Mouse (Mus musculus): ENCODE results near the gene Dusp10.

Gene Dusp10

DNA sequence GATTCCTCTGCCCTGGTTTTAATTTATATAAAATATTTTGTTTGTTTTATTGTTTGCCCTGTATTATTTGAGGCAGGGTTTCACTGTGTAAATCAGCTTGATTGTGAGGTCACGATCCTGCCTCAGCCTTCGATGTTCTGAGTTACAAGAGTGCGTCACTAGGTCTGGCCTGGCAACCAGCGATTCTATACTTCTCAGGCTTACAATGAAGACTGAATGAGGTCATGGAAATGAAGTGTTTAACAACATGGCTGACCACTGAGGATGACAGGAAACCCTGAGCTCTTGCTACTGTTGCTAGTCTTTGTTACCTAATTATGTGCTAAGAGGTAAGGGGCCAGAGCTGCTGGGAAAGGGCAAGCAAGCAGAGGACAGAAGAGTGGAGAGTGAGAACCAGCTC lies at the start of gene Dusp10:
Gene Dusp10 (plus strand): TSS at position 197 of the 400 bp plus-strand sequence.
- no peak for TF ChIP-seq GATA4 (IDR thresholded peaks at IDR 0.05; ENCODE audit: insufficient replicate concordance, low read length)

DNA sequence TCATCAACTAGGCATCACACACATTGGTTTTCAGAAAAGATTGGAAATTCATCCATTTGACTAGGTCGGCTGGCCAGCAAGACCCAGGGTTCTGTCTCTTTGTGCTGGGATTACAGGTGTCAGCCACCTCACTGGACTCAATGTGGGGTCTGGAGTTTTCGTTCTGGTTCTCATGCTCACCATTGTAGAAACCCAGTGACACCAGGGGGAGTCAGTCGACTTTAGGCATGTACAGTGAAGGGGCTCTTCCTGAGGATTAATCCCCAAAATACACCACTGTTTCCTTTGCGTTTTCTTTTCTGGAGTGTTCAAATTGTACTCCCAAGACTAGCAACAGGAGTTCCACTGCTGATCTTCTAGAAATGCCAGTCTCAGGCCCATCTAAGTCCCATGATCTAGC lies 47.8 kb upstream of the Dusp10 start:
- TF ChIP-seq GATA4 (IDR thresholded peaks at IDR 0.05; ENCODE audit: insufficient replicate concordance, low read length), result no peak

DNA sequence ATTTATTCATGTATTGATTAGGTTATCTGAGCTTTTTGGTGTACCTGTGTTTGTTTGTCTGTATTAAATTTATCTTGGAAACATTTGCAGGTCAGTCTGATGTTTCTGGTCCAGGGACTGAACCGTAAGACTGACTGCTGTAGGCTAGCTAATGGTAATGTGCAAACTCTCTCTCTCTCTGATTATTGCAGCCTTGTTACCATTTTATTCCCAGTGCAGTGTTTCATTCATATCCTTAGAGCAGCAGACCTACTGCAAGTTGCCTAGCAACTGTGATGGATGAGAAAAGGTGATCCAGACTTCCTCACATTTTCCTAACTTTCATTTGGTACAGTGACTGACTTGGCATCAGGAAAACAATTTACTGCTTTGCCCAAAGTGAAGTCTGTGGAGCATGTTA lies 43.8 kb upstream of the Dusp10 start:
- no peak for TF ChIP-seq GATA4 (IDR thresholded peaks at IDR 0.05; ENCODE audit: insufficient replicate concordance, low read length)

DNA sequence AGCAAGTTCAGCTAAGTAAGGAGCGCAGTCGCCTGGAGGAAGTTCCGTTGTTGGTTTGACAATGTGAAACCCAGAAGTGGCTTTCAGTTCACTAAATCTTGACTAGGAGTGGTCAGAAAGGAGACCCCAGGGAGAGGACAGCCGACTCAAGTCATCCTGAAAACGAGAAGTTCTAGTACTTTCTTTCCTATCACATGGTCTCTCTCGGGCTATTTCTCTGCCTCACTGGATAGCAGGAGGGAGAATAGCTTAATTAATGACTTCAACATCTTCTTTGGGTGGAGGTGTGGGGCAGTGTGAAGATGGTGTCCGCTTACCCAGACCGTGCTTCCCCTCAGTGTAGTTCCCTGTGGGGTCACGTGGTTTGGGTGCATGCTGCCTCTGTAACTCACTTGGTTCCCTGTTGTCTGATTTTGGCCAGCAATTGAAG lies 33.3 kb upstream of the Dusp10 start:
- no peak for TF ChIP-seq GATA4 (IDR thresholded peaks at IDR 0.05; ENCODE audit: insufficient replicate concordance, low read length)

DNA sequence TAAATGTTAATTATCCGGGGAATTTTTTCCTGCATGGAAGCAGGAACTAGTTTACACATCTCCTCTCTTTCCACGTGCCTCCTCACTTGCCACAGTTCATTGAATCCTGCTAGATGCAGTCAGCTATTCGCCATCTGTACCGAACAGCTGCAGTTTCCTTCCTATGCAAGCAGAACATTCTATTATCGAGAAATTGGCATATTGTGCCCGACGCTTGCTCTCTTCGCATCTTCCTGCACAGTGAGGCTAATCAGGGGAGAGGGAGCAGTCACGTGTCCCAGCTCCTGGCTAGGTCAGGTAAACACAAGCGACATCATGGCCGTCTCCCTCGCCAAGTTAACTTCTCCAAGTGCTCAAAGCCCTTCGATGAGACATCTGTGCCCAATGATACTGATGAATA lies 31.0 kb upstream of the Dusp10 start:
- TF ChIP-seq GATA4 (IDR thresholded peaks at IDR 0.05; ENCODE audit: insufficient replicate concordance, low read length), result no peak

DNA sequence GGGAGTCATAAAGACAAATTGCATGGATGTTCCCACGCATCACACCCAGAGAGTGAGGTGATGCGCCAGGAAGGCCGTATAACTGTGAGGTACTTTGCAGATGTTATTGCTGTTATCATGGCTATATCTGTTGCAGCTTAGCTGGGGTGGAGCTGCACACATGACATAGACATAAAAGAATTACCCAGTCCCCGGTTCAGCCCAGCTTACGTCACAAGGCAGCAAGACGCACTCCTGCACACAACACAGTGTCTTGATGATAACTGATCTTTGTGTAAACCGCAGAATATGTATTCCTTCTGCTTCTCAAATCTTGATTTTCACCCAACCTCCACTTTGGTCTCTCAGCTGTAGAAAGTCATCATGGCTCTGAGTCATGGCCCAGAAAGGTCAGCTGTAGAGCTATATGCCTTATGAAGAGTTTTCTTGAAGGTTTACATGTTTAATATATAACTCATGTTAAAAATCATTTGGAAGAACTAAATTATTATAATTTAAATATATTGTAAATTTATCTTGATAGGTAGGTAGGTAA lies 25.3 kb upstream of the Dusp10 start:
- TF ChIP-seq GATA4 (IDR thresholded peaks at IDR 0.05; ENCODE audit: insufficient replicate concordance, low read length), result no peak

DNA sequence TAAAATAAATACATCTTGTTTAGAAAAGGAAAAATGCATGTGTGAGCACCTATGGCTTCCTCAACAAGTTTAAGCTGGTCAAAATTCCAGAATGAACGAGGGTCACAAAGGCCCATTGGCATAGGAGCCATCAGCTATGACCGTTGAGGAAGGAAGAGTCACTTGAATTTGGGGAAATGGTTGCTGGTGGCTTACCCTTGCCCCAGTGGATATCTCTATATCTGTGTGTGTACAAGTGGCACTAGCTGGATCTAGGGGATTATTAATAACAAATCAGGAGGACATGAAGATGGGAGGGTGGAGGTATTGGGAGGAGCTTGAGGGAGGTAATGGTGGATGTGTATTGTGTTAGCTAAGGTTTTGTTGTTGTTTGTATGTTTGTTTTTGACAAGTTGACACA lies 21.2 kb upstream of the Dusp10 start:
- TF ChIP-seq GATA4 (IDR thresholded peaks at IDR 0.05; ENCODE audit: insufficient replicate concordance, low read length), result no peak

DNA sequence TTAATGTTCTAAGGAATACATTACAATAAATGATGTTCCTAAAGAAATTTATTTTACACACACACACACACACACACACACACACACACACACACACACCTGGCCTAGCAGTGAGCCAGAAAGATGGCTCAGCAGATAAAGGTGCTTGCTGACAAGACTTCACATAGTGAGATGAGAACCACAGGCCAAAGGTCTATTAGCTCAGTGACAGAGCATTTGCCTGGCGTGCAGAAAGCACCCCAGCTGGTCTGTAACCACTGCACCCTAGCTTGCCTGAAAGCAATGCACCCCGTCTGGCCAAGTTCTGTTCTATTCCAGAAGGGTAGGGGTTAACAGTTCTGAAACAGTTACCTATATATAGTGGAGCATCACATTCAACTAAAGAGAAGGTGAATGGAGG lies 15.9 kb upstream of the Dusp10 start:
- TF ChIP-seq GATA4 (IDR thresholded peaks at IDR 0.05; ENCODE audit: insufficient replicate concordance, low read length), result no peak

DNA sequence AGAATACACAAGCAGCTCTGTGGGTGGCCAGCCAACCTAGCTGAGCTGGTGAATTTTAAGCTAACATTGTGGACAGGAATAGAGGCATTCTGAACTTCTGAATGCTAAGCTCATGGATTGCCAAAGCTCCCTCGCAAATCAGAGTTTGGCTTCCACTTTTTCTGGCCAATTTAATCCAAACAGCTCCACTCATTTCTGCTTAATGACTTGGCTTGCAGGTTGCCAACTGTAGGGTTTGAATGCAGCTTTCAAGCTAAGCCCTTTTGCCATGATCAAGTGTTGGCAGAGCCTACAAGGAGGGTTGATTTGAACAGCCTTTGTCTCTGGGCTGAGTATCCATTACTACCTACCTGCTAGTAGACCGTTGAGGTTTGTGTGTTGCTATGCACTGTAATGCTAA lies 10.6 kb upstream of the Dusp10 start:
- no peak for TF ChIP-seq GATA4 (IDR thresholded peaks at IDR 0.05; ENCODE audit: insufficient replicate concordance, low read length)

DNA sequence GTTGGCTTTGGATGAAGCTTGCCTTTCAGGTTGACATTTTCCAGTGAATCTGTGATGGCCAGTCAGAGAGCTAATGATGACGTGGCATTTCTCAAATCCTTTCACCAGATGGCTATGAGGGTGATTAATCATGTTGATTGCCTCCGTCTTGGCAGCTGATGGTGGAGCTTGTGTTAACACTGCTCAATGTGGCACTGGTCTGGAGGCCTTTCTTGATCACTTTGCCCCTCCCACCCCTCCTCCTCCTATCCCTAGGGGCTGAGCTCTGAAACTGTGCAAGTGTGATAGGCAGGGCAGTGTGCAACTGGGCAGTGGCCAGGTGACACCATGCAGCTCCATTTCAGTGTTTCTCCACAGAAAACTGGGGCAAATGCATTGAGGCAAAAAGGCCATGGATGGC lies 8.8 kb upstream of the Dusp10 start:
- TF ChIP-seq GATA4 (IDR thresholded peaks at IDR 0.05; ENCODE audit: insufficient replicate concordance, low read length), result no peak

DNA sequence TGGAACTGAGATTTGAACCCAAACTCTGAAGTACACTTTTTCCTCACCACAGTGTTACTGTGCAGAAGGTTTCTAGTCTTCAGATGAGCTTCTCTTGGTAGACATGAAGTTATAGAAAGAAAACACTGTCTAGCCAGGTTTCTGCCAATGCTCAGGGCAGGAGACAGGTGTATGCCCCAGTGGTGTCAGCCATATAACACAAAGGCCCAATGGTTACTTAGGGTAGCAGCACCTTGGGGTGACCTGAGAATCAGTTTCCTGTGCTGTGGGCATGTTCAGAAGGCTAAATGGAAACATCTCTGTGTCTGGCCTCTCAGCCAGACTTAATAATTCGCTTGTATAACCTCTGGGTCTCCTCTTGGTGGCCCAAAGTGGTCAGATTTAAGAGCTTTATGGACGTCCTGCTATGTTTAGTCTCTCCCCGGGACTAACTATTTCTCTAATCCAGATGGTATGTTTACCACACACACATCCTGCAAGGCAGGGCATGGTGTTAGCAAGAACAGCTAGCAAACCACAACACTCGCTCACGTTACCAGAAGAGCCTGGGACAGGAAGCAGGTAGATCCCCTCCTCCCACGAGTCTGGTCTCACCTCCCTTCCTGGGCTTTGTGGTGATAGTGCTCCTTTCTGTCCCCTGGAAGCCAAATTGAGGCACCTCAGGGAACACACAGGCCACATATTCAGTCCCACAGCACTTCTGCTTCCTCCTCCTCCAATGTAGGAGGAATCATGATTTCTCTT lies 7.6 kb upstream of the Dusp10 start:
- TF ChIP-seq GATA4 (IDR thresholded peaks at IDR 0.05; ENCODE audit: insufficient replicate concordance, low read length), result no peak

DNA sequence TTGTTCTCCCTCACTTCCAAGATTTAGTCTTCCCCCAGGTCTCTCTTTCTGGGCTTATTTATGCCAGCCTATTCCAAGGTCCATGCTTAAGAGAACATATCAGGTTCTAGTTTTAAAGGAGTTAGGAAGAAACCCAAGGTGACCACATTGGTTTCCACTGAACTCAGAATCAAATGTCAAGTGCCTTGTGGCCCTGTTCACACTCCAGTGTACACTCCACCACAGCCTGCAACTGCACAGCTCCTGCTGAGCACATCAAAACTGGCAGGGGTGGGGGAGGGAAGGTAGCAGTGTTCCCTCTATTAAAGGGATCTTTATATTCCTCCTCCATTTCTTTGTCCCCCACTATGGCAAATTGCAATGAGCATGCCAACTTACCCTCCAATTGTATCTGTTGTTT lies 7.0 kb upstream of the Dusp10 start:
- TF ChIP-seq GATA4 (IDR thresholded peaks at IDR 0.05; ENCODE audit: insufficient replicate concordance, low read length), result no peak

DNA sequence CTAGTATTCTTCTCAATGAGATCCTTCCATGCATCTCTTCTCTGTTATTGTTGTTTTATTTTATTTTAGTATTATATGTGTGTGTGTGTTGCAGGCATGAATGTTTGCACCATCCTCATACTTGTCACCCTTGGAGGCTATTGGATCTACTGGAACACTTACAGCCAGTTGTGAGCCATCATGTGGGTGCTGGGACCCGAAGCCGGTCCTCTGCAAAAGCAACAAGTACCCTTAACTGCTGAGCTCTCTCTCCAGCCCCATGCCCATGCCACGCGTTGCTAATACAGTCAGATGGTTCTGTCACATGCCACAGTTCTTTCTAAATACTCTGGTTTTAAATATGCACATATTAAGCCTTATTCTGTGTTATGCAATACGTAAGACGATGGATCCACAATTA lies 1.8 kb upstream of the Dusp10 start:
- no peak for TF ChIP-seq GATA4 (IDR thresholded peaks at IDR 0.05; ENCODE audit: insufficient replicate concordance, low read length)

DNA sequence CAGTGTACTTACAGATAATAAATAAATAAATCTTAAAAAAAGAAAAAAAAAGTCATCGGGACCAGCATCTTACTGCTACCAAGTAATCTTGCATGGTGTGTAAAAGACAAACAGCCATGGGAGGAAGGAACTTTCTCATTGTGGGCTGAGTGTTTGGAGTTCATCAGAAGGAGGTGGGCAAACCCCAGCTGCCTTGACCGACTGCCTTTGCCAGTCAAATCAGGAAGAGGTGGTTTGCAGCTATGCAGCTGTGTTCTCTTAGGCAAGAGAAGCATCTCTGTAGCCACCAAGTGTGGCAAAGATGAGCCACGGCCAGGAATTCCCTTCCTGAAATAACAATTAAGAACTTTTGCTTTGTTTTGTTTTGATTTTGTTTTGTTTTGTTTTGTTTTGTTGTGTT lies 989 bp downstream of the Dusp10 start:
- no peak for TF ChIP-seq GATA4 (IDR thresholded peaks at IDR 0.05; ENCODE audit: insufficient replicate concordance, low read length)

DNA sequence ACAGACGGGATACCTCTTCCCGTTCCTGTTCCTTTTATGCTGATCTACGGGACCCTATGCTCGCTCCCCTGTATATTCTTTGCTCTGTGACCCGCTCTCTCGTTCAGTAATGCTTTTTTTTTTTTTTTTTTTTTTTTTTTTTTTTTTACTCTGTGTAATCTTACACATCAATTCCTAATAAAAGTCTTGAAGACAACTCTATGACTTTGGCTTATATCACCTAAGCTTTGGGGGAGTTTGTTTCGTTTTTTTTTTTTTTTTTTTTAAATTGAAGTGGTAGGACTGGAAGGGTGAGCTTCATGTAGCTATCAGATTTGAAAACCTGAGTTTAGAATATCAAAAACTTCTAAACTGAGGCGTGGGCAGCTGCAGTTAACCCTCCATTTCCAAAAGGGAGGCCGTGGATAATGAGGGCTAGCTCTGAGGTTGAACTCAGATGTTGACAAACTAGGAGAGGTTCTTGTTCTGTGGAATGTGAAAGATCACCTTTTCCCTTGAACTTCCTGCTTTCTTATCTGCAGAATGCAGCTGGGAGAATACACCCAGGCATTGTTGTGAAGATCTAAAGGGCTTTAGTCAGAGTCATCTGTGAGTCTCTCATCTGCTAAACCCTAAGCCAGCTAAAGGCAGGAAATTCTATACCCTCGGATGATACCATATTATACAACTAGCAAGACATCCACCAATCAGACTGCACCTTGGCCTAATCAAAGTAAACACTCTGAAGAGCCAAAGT lies 3.1 kb downstream of the Dusp10 start:
- no peak for TF ChIP-seq GATA4 (IDR thresholded peaks at IDR 0.05; ENCODE audit: insufficient replicate concordance, low read length)

DNA sequence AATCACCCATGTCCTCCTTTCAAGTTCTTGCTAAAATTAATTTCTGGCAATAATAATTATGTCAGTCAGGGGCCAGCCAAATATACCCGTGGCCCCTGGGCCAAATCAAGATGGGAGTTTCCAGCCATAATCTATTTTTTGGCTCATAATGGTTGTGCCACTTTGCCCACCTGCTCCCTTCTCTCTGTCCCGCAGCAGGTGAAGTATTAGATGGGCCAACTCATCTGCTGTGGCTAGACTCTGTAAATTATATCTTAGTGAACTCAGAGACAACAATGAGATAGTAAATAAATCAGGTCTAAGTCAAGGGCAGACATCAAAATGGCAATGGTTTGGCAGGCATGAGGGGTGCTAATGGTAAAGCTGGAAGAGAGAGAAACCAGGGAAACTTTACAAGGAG lies 4.5 kb downstream of the Dusp10 start:
- no peak for TF ChIP-seq GATA4 (IDR thresholded peaks at IDR 0.05; ENCODE audit: insufficient replicate concordance, low read length)

Data from liver, adult (tissue).